Mouse (Mus musculus) myocyte (in vitro differentiated cells): Measurements from ENCODE around the gene Eml2.
A peak's percentile ranks its signal among the peaks of the same experiment; 100 is the strongest.

Experiments used
- CEBPB ChIP-seq: IDR thresholded peaks from 2 replicates; pipeline ENCODE4 v1.6.1; 2011; ENCODE audit warnings: mild to moderate bottlenecking, moderate library complexity; ENCODE audit not compliant: poor library complexity, insufficient read depth, severe bottlenecking
- E2F4 ChIP-seq: IDR thresholded peaks from one replicate; pipeline ENCODE4 v1.6.1; 2011; ENCODE audit warnings: mild to moderate bottlenecking, control low read depth, moderate library complexity; ENCODE audit not compliant: insufficient read depth
- MAX ChIP-seq: IDR thresholded peaks from one replicate; pipeline ENCODE4 v1.6.1; 2011; ENCODE audit warnings: low read depth, mild to moderate bottlenecking, control low read depth
- MYOG ChIP-seq, 3 experiments: IDR thresholded peaks; one replicate each; pipeline ENCODE4 v1.6.1; 2011; ENCODE audit warnings: control low read depth in 2 of 3, low read depth in 2 of 3, mild to moderate bottlenecking in 2 of 3; ENCODE audit not compliant: insufficient read length in 2 of 3, control insufficient read depth in 1 of 3, insufficient read depth in 1 of 3
- POLR2A ChIP-seq: IDR thresholded peaks from one replicate; pipeline ENCODE4 v1.6.1; 2011; ENCODE audit warnings: low read depth, mild to moderate bottlenecking, control low read depth, moderate library complexity; ENCODE audit not compliant: insufficient read length
- POLR2AphosphoS2 ChIP-seq: IDR thresholded peaks from one replicate; pipeline ENCODE4 v1.6.1; 2011; ENCODE audit warnings: low read depth, control low read depth; ENCODE audit not compliant: insufficient read length
- SRF ChIP-seq: IDR thresholded peaks from one replicate; pipeline ENCODE4 v1.6.1; 2011; ENCODE audit warnings: low read depth; ENCODE audit not compliant: control insufficient read depth, insufficient read length
- TCF12 ChIP-seq: IDR thresholded peaks from one replicate; pipeline ENCODE4 v1.6.1; 2011; ENCODE audit warnings: mild to moderate bottlenecking, control low read depth; ENCODE audit not compliant: poor library complexity, insufficient read depth, severe bottlenecking
- TCF3 ChIP-seq: IDR thresholded peaks from one replicate; pipeline ENCODE4 v1.6.1; 2011; ENCODE audit warnings: low read depth, control low read depth; ENCODE audit not compliant: insufficient read length
- USF1 ChIP-seq: IDR thresholded peaks from one replicate; pipeline ENCODE4 v1.6.1; 2011; ENCODE audit warnings: low read depth, mild to moderate bottlenecking, control low read depth, moderate library complexity

GRCm38 (mm10) chr7:19131324-19131848, 44.8 kb upstream of the Eml2 start:
- TF ChIP-seq TCF3 (no peak), USF1 (peak; percentile 76), MYOG (IDR thresholded peaks at IDR 0.05; ENCODE audit: control insufficient read depth in 1 of 3, insufficient read depth in 1 of 3, insufficient read length in 2 of 3, low read depth in 2 of 3) (no peak), POLR2A (no peak), SRF (peak; percentile 99), E2F4 (peak; percentile 1), CEBPB (no peak), TCF12 (no peak), POLR2AphosphoS2 (peak; percentile 64), MAX (no peak)
